Mouse (Mus musculus) left cerebral cortex, postnatal 10 days (tissue): ENCODE data around the gene Ankrd13c. TPM values are rescaled to one million over a fixed set of nuclear protein-coding genes. Genes with fewer than 3 reads are reported as not detected.

Experiments
- DNase-seq, 2 experiments: peaks; one replicate each; pipeline ENCODE4 v3.0.0; 2021 to 2022; ENCODE audit warnings: low spot score in 2 of 2, mixed read lengths in 1 of 2; ENCODE audit errors: extremely low spot score in 1 of 2
- intact Hi-C: fragments of 180-260 bp; cut with DNase I; formaldehyde crosslinking; loops from one replicate; pipeline ENCODE4 v1.15.1; 2025
- total RNA-seq, 2 experiments: library from RNA; stranded (reverse); gene quantifications; 2 replicates each; pipeline ENCODE4 v1.2.3; 2021

Gene Ankrd13c
- total RNA-seq, 2 experiments from 2014 or later: 119 to 125 TPM

DNA sequence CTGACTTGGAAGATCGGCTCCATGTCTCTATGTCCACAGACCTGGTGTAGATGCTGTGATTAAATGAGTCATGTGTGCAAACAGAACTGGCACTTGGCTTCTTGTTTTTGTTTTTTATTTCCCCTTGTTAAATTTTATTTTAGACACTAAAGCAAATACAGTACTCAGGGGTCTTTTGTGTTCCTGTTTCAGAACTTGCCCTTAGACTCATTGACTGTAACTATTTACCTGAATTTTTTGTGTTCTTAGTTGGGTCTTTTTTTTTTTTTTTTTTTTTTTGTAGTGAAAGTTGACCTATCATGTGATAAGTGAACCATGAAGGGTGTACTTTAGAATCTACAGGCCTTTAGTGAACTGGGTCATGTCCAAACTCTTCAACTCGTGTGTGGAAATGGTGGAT lies 93.7 kb downstream of the Ankrd13c start:
- intact Hi-C loops: no loop called here
- no peak for DNase-seq

GRCm38 (mm10) chr3:158049508-158049907 lies 102.5 kb downstream of the Ankrd13c start:
- no peak for DNase-seq

More at GRCm38 (mm10) chr3:158049508-158049907, 102.5 kb downstream of the Ankrd13c start:
- intact Hi-C loops: no loop called here

Other genes with a start within 250 kb of the Ankrd13c start
- gene Cth, start 22.2 kb upstream of the Ankrd13c start, total RNA-seq: 1 to 10 TPM; 9.2 to 9.6 TPM
- gene Srsf11, start 89.4 kb downstream of the Ankrd13c start, total RNA-seq: 100 to 1,000 TPM; 166 to 179 TPM
- gene Lrrc40, start 89.4 kb downstream of the Ankrd13c start, total RNA-seq: 10 to 100 TPM; 35.8 to 38.7 TPM